Mouse (Mus musculus) embryonic stem cell, embryonic (primary cell): ENCODE data around the gene Col4a1.

ENCODE experiments used
- CTCF ChIA-PET, 4 experiments: fragments of 300-600 bp in 2 of 4; fragments of 350-600 bp in 2 of 4; sonication (Branson Sonifier 250); formaldehyde crosslinking; loops; one replicate each; lab custom pipeline; 2022; ENCODE audit warnings: inconsistent platforms in 2 of 4; lab: Charles Lee
- POLR2A ChIA-PET, 4 experiments: fragments of 300-600 bp in 2 of 4; fragments of 350-600 bp in 2 of 4; sonication (Branson Sonifier 250); formaldehyde crosslinking; loops; one replicate each; lab custom pipeline; 2022; ENCODE audit warnings: antibody characterized with exemption in 4 of 4, inconsistent platforms in 1 of 4; lab: Charles Lee

The Col4a1 gene

DNA sequence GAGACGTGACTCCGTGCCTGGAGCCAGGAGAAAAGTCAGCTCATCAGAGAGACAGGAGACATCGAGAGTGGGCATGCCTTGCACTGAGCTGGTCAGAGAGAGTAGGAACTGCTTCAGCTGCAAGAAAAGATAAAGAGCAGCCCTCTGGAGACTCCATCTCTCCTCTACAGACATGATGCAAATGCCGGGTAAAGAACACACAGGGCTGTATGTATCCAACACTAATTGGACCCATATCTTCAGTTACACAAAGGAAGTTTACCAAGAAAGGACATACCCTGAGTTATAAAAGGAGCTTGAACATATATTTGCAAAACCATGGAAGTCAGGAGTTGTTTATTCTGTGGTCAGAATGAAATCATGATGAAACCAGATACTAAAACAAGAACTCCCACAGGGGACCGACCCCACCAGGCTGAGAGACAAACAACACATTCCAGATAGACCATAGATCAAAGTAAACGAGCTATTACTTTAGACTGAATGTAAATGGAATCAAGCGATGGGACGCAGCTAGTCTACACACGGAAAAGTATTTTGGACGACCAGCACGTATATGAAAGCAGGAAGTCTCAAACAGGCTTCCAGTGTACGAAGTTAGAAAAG lies 119.8 kb downstream of the Col4a1 start:
- CTCF ChIA-PET: interaction anchor here in 1 of 4 experiments (0.6 kb wide), 1 partner anchor 759 kb away, joined by 3 read pairs; no protein-coding TSS in a partner anchor
- POLR2A ChIA-PET: no interaction called here

DNA sequence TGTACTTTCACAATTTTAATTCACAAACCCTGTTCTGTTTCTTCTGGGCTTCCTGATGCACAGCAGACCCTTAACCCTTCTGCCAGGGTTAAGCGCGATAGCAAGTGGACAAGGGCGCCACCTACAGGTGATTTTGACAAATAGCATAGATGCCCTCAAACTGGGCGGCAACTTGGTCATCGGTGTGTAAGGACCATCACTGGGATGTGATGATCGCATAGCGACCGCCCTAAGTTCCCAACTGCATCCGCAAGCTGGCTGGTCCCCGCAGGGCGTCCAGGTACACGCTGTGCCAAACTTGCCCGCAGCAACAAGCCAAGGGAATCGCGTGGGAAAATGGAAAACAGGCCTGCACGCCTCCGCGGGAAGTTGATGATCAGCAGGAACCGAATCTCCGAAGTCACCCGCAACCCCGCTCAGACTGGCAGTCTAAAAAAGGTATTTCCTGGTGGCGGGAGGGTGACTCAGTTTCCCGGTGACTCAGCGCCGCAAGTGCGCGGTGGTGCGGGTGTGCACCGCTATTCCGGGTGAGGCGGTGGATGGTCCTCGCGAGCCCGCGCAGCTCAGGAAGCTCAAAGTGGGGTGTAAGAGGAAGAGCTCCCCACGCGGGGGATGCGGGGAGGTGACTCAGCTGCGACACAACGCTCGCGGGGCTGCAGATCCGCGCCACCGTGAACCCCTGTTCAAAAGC lies 124.9 kb downstream of the Col4a1 start:
- ChIA-PET CTCF (interaction anchor here (0.6 to 2.4 kb wide), 6 partner anchors 28 to 772 kb away, joined by 3 to 15 read pairs (median 4); no protein-coding TSS in a partner anchor), POLR2A (interaction anchor here in 1 of 4 experiments (1.0 kb wide), 1 partner anchor 11 kb away, joined by 3 read pairs; no protein-coding TSS in a partner anchor)

DNA sequence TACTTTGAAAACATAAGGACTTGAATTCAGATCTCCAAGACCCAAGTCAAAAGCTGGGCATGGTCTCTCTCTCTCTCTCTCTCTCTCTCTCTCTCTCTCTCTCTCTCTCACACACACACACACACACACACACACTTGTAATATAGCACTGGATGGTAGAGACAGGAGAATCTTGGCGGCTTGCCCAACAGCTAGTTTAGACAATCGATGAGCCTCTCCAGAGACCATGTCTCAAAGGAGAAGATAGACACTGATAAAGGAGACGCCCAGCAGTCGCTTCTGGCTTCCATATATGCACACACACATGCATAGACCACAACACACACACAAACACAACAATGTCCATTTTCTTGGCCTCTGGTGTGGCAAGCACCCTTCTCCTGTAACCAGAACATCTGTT lies 126.2 kb downstream of the Col4a1 start:
- ChIA-PET POLR2A (no interaction called here), CTCF (interaction anchor here in 3 of 4 experiments (0.6 to 2.4 kb wide), 7 partner anchors 100 to 771 kb away, joined by 3 to 15 read pairs (median 3); no protein-coding TSS in a partner anchor)

GRCm38 (mm10) chr8:11185672-11186071 lies 127.0 kb downstream of the Col4a1 start:
- ChIA-PET CTCF (interaction anchor here in 2 of 4 experiments (1.1 to 1.4 kb wide), 2 partner anchors 747 to 756 kb away, joined by 3 read pairs; no protein-coding TSS in a partner anchor), POLR2A (no interaction called here)

DNA sequence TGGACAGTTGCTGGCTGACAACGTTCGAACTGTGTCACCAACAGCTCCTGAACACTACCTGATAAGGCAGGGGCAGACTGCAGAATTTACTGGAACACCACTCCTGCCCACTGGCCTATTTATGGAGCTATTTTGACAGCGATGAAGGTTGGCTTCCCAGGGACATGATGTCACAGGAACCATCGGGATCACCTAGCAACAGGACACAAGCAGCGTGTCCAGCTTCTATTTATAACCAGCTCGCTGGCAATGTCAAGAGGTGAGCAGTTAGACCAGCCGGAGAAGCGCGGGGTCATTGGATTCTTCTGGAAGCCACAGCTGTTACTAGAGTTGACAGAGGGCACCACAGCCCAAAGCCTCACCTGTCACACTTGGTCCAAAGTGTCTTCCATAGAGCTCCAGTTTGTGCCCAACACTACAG lies 129.0 kb downstream of the Col4a1 start:
- ChIA-PET CTCF (interaction anchor here in 2 of 4 experiments (0.8 to 1.2 kb wide), 3 partner anchors 11 to 781 kb away, joined by 3 to 4 read pairs (median 3); no protein-coding TSS in a partner anchor), POLR2A (interaction anchor here in 2 of 4 experiments (0.6 kb wide), 2 partner anchors 32 to 830 kb away, joined by 3 to 4 read pairs; no protein-coding TSS in a partner anchor)

GRCm38 (mm10) chr8:11182606-11183005 lies 130.0 kb downstream of the Col4a1 start:
- POLR2A ChIA-PET: no interaction called here
- CTCF ChIA-PET: interaction anchor here in 1 of 4 experiments (1.2 kb wide), 1 partner anchor 744 kb away, joined by 4 read pairs; no protein-coding TSS in a partner anchor

- CTCF ChIA-PET: no interaction called here
- POLR2A ChIA-PET: no interaction called here
Measured at GRCm38 (mm10) chr8:11182148-11182484, 130.5 kb downstream of the Col4a1 start.

DNA sequence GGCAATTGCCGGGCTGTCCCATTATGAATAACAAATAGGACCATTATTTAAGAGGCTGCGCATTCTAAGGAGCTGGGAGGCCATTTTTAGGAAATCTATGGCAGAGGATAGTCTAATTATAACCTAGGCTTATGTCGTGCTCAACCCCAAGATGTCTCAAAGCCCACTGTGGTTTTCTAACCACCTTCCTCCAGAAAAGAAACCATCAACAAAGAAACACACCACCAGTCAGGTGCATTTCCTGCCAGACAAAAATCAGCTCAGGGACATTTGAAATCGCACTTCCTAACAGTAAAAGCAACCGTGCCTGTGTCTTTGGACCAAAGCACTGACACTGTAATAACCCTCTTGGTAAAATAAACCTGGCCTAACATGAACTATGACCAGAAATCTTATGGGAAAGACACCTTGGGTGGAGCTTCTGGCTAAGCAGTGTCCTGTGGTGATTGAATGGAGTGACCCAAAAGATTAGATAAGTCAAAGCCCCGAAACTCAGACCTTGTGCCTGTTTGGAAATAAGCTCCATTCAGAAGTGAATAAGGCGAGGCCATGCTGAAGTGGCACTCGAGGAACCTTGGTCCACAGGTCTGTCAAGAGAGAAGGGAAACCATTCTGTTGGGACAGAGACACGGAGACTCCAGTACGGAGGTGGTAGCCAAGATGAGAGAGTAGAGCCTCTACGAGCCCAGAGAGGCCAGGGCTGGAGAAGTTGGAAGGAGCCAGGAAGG lies 131.0 kb downstream of the Col4a1 start:
- ChIA-PET CTCF (no interaction called here), POLR2A (interaction anchor here in 2 of 4 experiments (0.6 kb wide), 3 partner anchors 709 to 1939 kb away, joined by 3 to 4 read pairs (median 3); no protein-coding TSS in a partner anchor)

- POLR2A ChIA-PET: no interaction called here
- CTCF ChIA-PET: no interaction called here
Measured at GRCm38 (mm10) chr8:11179869-11180268, 132.8 kb downstream of the Col4a1 start.

DNA sequence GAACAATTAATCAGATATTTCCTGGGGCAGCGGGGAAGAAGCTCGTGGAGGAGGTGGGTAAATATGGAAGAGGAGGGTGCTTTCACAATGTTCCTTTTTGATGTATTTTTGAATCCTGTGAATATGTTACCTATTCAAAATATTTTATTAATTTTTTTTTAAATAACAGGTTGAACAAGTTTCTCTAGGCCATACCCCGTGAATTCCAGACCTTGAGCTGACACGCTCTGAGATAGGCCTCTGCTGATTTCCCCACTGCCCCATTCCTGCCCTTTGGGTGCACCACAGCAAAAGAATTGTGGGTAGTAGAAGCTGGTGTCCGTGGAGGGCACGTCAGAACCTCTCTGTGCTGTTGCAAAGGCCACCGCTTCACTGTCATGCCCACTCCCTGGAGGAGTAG lies 136.2 kb downstream of the Col4a1 start:
- ChIA-PET CTCF (interaction anchor here in 1 of 4 experiments (0.5 kb wide), 1 partner anchor 1290 kb away, joined by 12 read pairs; no protein-coding TSS in a partner anchor), POLR2A (interaction anchor here in 1 of 4 experiments (0.5 to 1.1 kb wide), 2 partner anchors 11 to 82 kb away, joined by 3 read pairs; no protein-coding TSS in a partner anchor)

DNA sequence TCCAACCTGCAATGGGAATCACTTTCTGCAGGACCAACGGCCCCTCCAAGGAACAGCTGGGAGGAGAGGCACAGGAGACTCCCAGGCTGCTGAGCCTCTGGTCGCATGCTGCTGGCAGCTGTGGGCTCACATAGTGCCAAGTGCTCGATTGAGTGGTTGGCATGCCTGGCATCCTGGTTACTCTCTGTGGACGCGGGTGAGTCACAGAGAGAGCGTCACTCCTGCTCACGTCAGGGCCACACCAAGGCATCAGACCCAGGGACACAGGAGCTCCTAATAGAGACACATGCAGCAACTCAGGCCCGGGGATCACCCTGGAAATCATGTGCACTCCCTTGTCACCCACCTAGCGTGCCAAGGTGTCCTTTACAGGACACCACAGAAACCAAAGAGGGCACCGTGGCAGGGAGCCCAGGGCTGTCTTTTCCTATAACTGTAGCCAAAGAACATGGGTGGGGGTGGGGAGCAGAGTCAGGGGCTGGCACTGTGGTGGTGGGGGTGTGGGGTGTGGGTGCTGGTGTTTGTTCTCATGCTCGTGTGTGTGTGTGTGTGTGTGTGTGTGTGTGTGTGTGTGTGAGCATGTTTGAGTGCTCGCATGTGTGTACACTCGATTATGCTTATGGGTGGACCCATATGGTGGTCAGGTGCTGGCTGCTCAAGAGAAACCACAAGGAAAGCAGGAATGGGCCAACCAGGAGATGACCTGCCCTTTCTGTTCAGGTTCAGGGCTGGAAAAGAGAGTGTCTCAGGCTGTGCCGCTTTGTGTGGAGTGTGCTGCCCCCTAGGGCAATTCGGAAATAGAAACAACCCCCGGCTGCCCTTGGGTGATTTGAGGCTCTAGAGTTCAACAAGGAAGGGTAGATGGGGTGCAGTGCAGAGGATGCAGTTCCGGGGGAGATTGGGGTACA lies 139.1 kb downstream of the Col4a1 start:
- ChIA-PET CTCF (interaction anchor here in 2 of 4 experiments (0.7 to 1.2 kb wide), 4 partner anchors 10 to 735 kb away, joined by 3 read pairs; no protein-coding TSS in a partner anchor), POLR2A (interaction anchor here in 2 of 4 experiments (0.6 to 0.7 kb wide), 3 partner anchors 141 to 746 kb away, joined by 3 read pairs; no protein-coding TSS in a partner anchor)

DNA sequence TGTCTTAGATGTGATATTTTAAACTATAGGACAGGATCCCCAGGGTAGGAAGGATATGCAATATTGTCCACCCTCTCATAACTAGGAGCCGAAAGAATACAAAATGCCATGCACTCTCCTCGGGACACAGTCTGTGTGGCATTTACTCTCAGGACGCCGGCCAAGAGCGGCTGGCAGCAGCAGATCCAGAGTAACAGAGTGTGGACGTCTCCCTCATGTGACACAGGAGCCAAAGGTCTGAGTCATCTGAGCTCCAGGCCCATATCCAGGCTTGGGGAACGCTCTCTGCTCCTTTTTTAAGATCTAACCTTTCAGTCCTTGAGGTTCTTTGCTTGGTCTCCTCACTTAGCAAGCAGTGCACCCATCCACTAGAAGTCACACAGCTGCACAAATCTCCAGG lies 141.1 kb downstream of the Col4a1 start:
- ChIA-PET POLR2A (no interaction called here), CTCF (no interaction called here)

GRCm38 (mm10) chr8:11169383-11169782 lies 143.2 kb downstream of the Col4a1 start:
- CTCF ChIA-PET: no interaction called here
- POLR2A ChIA-PET: no interaction called here

DNA sequence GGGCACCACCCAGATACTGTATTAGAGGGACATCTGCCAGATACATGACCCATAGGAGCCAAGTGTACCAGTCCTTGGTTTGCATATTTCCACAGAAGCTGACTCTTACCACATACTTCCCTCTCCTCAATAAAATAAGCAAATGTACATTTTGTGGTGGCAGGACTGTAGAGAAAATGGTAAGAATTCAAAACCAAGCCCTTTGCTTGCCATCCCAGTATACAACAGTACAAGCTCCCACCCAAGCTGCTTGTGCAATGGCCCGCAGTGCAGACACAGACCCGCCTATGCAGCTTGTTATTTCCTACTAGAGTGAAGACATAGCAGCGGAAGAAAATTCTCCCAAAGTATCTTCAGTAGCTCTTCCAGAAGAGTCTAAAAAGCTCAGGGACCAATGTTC lies 143.8 kb downstream of the Col4a1 start:
- ChIA-PET CTCF (no interaction called here), POLR2A (no interaction called here)

DNA sequence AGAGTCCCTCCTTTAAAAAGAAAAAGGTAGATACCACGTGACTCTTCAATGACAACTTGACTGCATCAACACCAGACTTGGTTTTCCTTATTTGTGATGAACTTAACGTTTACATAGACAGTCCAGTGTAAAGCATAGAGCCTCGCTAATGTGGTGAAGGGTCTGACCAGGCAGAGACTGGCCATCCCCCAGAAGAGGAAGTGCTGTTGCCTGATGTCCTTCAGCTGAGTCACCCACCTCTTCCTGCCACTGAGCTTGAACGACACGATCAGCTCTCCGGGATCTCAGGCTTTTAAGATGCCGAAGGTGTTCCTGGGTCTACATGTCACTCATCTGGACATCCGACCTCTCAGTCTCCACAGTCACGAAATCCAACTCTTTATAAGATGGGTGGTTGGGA lies 144.7 kb downstream of the Col4a1 start:
- ChIA-PET CTCF (interaction anchor here in 1 of 4 experiments (0.6 kb wide), 1 partner anchor 1024 kb away, joined by 4 read pairs; no protein-coding TSS in a partner anchor), POLR2A (no interaction called here)

GRCm38 (mm10) chr8:11165592-11165991 lies 147.0 kb downstream of the Col4a1 start:
- ChIA-PET POLR2A (no interaction called here), CTCF (no interaction called here)

DNA sequence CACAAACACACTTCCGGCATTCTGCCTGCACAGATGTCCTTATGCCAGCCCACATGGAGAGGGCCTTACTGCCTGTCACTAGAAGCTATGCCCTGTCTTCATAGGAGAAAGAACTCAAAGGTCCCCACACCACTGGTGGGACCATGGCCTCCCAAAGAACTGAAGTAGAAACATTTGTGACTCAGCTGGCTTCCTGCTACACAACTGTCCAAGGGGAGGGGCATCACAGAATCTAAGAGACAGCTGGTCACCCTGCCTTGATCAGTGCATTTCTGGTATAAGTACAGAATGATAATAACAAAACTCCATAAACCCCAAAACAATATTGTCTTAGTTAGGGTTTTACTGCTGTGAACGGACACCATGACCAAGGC lies 156.3 kb downstream of the Col4a1 start:
- POLR2A ChIA-PET: no interaction called here
- CTCF ChIA-PET: no interaction called here
